Mouse (Mus musculus): ENCODE measurements around the gene Slc25a27. TPM values are rescaled to one million over a fixed set of nuclear protein-coding genes. Genes with fewer than 3 reads are reported as not detected.

Gene Slc25a27
- total RNA-seq, 2 experiments from 2014 or later, result 33.2 to 35.4 TPM

Other genes starting within 250 kb of the Slc25a27 start
- gene Mep1a, start 164.4 kb downstream of the Slc25a27 start, total RNA-seq (2021), result not detected
- gene Ankrd66, start 123.6 kb downstream of the Slc25a27 start, total RNA-seq (2021), result under 1 TPM; 0.51 to 0.57 TPM
- 100 to 1,000 TPM in 1 of 2 experiments, 10 to 100 TPM in 1; 99.2 to 113 TPM for gene Pla2g7, start 99.1 kb downstream of the Slc25a27 start, total RNA-seq (2021)
- gene Tdrd6, start 36.9 kb downstream of the Slc25a27 start, total RNA-seq (2021), result under 1 TPM; 0.45 to 0.66 TPM
- gene Cyp39a1, start 211 bp upstream of the Slc25a27 start, total RNA-seq (2021), result 1 to 10 TPM in 1 of 2 experiments, under 1 TPM in 1; 0.77 to 1.0 TPM
- 10 to 100 TPM; 98.6 to 100.0 TPM for gene Rcan2, start 134.1 kb upstream of the Slc25a27 start, total RNA-seq (2021)

Data from layer of hippocampus, adult 18-20 months (tissue).